Mouse (Mus musculus) megakaryocyte progenitor cell, adult 5-6 weeks (primary cell): ENCODE data around the gene Ddah1. TPM values are rescaled to one million over a fixed set of nuclear protein-coding genes. Genes with fewer than 3 reads are reported as not detected.

Source experiments
- ATAC-seq: replicated peaks from 2 replicates; pipeline ENCODE4 v1.8.0; 2016; ENCODE audit warnings: mild to moderate bottlenecking, moderate TSS enrichment, inconsistent platforms; ENCODE audit not compliant: poor library complexity
- total RNA-seq, 2 experiments: library from RNA; stranded (forward) in 1 of 2; stranded (reverse) in 1 of 2; fragments of 157-497, 149-512 nt in 1 of 2; fragments of 200-1000 nt in 1 of 2; gene quantifications; 2 replicates each; pipeline versions ENCODE4 v1.2.3 to v1.2.4; 2015 to 2017

Gene Ddah1
- total RNA-seq, 2 experiments from 2014 or later = not detected

- no peak for ATAC-seq
Measured at GRCm38 (mm10) chr3:145763642-145763972, 5.1 kb downstream of the Ddah1 start.

DNA sequence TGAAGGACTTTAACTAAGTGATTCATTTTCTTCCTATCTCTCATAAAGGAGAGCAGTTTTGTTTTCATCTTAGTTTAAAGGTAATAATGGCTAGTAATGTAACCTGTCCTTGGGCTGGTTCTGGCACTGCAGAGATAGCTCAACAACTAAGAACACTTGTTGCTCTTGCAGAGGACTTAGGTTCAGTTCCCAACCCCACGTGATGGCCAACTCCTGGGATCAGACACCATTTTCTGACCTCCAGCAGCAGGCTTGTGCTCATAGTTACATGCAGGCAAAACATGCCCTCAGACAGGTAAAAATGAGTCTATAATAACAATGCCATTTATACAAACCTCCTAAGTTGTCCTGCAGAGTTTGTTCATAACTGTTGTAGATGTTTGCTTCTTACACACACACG lies 5.9 kb downstream of the Ddah1 start:
- ATAC-seq = no peak

DNA sequence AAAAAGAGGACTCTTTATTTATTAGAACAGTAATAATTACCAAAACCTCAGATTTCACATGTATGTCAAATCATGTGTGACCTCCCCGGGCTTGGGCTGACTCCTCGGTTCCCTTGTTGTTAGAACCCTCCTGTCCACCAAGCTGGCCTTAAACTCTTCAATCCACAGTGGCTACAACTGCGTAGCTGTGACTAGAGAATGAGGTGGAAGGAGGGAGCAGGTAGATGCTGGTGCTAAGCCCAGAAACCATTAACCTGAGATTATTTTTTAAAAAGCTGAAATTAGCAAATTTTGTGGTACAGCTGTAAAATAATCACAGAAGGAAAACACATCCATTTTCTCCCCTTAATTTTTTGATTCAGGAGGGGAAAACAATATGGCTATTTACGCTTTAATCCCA lies 10.0 kb downstream of the Ddah1 start:
- ATAC-seq = no peak

DNA sequence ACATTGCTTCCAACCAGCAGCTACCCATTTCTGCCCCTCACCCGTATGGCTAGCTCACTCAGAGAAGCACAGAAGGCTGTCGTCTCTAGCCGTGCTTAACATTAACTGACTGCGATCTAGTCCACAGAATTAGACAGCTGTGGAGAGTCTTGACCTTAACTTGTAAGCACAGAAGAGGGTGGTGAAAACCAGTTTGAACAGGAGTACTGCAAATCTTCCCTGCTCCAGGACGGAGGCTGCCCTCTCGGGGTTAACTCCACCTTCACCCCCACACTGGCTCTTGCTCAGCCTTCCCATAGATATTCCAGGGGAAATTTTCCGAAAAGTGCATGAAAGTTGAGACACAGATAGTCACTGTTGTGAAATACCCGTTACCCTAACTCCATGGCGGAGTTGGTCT lies 14.9 kb downstream of the Ddah1 start:
- no peak for ATAC-seq

DNA sequence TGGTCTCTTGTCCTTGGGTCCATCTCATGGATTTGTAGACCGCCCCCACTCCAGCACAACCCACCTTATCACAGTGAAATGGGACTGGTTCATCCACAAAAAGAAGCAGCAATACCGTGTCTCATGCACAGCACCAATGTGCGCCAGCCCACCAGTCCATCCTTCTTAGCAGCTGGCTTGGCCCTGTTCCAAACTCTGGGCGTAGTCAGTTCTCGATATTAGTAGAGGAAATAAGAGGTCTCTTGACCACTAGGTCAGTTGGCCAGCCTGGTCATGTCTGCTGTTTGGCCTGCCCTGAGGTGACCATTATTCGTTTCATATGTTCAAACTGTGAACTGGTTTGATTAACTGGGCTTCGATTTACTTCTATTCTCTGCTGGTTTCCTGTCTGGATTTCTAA lies 15.9 kb downstream of the Ddah1 start:
- ATAC-seq = no peak

- no peak for ATAC-seq
Measured at GRCm38 (mm10) chr3:145775236-145775635, 16.8 kb downstream of the Ddah1 start.

DNA sequence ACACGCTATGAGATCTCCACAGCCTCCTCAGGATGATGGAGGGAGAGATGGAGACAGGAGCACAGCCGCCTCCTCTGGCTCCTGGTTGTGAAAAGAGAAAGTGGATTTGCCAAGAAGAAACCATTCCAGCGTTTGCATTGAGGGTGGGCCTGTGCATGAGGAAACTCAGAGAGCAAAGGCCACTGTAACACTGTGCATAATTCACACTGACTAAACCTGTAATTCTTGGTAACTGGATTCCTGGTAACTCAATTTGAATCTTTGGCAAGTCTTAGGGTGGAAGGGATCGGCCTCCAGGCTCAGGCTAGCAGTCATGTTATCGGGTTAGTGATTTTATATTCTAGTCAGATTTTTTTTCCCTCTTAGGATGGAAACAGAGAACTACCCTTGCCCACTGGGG lies 17.4 kb downstream of the Ddah1 start:
- no peak for ATAC-seq

GRCm38 (mm10) chr3:145777006-145777405 lies 18.5 kb downstream of the Ddah1 start:
- ATAC-seq = no peak

GRCm38 (mm10) chr3:145778406-145778922 lies 20.0 kb downstream of the Ddah1 start:
- ATAC-seq = no peak

GRCm38 (mm10) chr3:145779279-145779973 lies 21.0 kb downstream of the Ddah1 start:
- ATAC-seq = no peak

GRCm38 (mm10) chr3:145780784-145781442 lies 22.4 kb downstream of the Ddah1 start:
- ATAC-seq = no peak

GRCm38 (mm10) chr3:145785244-145785643 lies 26.8 kb downstream of the Ddah1 start:
- no peak for ATAC-seq

- no peak for ATAC-seq
Measured at GRCm38 (mm10) chr3:145787303-145787702, 28.8 kb downstream of the Ddah1 start.

DNA sequence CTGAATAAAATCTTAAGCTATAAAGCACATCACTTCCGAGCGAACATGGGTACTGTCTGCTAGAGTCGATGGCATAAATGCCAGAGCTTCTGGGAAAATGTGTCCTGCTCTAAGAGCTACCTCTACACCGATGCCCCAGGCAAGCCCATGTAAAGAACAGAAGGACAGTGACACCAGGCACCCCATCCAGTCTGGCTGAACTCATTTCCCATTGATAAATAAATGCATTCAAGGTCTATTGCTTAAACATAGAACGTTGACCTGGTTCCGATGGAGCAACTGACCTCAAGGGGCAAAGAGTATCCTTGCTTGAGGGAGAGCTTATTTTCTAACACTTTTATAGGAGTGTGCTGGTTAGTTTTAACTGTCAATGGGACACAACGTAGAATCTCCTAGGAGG lies 30.6 kb downstream of the Ddah1 start:
- no peak for ATAC-seq

GRCm38 (mm10) chr3:145790233-145790632 lies 31.8 kb downstream of the Ddah1 start:
- ATAC-seq = no peak

DNA sequence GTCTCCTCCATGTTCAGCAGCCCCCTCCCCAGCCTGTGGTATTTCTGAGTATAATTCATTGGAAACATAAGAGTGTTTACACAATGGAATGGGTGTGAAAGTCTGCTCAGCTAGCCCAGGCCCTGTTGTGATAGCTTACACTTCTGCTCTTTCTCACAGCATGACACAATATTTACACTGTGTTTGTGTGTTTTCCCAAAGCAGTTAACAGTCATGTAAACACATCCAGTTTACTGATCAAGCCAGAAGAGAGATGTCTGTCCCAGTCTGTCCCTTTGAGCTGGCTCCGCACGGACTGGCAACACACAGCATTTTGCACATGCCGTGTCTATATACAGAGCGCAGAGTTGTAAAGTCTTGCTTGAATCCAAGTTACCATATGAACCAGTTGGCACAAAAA lies 32.2 kb downstream of the Ddah1 start:
- no peak for ATAC-seq

- ATAC-seq = no peak
Measured at GRCm38 (mm10) chr3:145794355-145794754, 35.9 kb downstream of the Ddah1 start.

DNA sequence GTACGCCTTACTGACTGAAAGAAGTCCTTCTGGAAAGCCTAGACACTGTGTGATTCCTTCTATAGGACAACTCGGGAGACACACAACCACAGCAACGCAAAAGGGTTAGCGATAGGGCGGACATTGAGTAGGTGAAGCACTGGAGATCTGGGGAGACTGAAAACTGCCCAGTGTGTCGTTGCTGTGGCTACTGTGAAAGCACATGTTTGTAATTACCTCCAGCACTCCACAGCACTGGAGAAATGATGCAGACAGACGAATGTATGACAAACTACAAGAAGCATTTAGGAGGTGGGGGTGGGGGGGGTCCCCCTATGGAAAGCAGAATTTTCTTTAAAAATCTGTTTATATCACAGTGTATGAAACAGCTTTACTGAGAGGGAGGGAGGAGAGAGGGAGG lies 37.4 kb downstream of the Ddah1 start:
- ATAC-seq = no peak

GRCm38 (mm10) chr3:145798042-145798441 lies 39.6 kb downstream of the Ddah1 start:
- no peak for ATAC-seq

GRCm38 (mm10) chr3:145798751-145799188 lies 40.3 kb downstream of the Ddah1 start:
- ATAC-seq = no peak

- no peak for ATAC-seq
Measured at GRCm38 (mm10) chr3:145799365-145799764, 40.9 kb downstream of the Ddah1 start.

- ATAC-seq = no peak
Measured at GRCm38 (mm10) chr3:145802106-145802505, 43.6 kb downstream of the Ddah1 start.

DNA sequence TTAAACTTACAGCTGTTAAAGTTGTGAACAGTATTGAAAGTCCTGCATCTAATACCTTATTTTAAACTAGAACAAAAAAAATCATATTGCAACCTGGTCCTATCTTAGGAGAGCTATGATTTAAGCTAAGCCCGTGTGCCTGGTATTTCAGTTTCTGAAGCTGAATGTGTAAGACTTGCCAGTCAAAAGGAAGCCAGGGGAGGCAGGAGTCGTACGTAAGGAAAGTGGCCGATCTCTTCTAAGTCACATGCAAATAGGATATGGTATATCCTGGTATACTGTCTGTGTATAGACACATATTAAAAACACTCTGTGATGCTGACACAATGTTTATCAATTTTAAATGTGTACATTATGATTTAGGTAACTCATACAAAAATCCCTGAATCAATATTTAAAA lies 47.4 kb downstream of the Ddah1 start:
- ATAC-seq = no peak
